Mouse (Mus musculus): ENCODE data around the gene Lrba.

GRCm38 (mm10) chr3:86294866-86295265 lies 70.4 kb downstream of the Lrba start:
- no peak for TF ChIP-seq MAX (IDR thresholded peaks at IDR 0.05; ENCODE audit: low read depth)
- no peak for TF ChIP-seq REST (IDR thresholded peaks at IDR 0.05; ENCODE audit: insufficient read depth, insufficient read length)
- no peak for TF ChIP-seq USF1 (IDR thresholded peaks at IDR 0.05; ENCODE audit: low read depth)
- no peak for TF ChIP-seq TCF12 (IDR thresholded peaks at IDR 0.05; ENCODE audit: insufficient read depth, poor library complexity, severe bottlenecking)
- no peak for TF ChIP-seq POLR2A (IDR thresholded peaks at IDR 0.05; ENCODE audit: insufficient read length, low read depth)
- no peak for TF ChIP-seq MYOG (IDR thresholded peaks at IDR 0.05; ENCODE audit: control insufficient read depth in 1 of 3, insufficient read depth in 1 of 3, insufficient read length in 2 of 3, low read depth in 2 of 3)
- no peak for TF ChIP-seq E2F4 (IDR thresholded peaks at IDR 0.05; ENCODE audit: insufficient read depth)
- TF ChIP-seq MYOD1 (IDR thresholded peaks at IDR 0.05; ENCODE audit: control insufficient read depth in 1 of 3, insufficient read length in 2 of 3, low read depth in 2 of 3), result no peak
- no peak for TF ChIP-seq POLR2AphosphoS2 (IDR thresholded peaks at IDR 0.05; ENCODE audit: insufficient read length, low read depth)
- no peak for TF ChIP-seq CEBPB (IDR thresholded peaks at IDR 0.05; ENCODE audit: insufficient read depth, poor library complexity, severe bottlenecking)
